Mouse (Mus musculus) ES-Bruce4 (cell line): Measurements from ENCODE around the gene Zfp148. TPM values are rescaled to one million over a fixed set of nuclear protein-coding genes. Genes with fewer than 3 reads are reported as not detected.
A peak's percentile ranks its signal among the peaks of the same experiment; 100 is the strongest.

Source experiments
- H3K27ac ChIP-seq: 2 replicates; pipeline ENCODE4 v1.5.1; 2012; ENCODE audit warnings: low read length, inconsistent platforms; ENCODE audit not compliant: insufficient read depth
- H3K27me3 ChIP-seq: 2 replicates; pipeline ENCODE4 v1.6.1; 2012; ENCODE audit warnings: mild to moderate bottlenecking, low read length, inconsistent platforms; ENCODE audit not compliant: control insufficient read depth, poor library complexity, insufficient read depth, severe bottlenecking
- H3K36me3 ChIP-seq: 2 replicates; pipeline ENCODE4 v1.6.1; 2012; ENCODE audit warnings: inconsistent platforms, mild to moderate bottlenecking, low read length, moderate library complexity; ENCODE audit not compliant: control insufficient read depth, poor library complexity, insufficient read depth, severe bottlenecking
- H3K4me1 ChIP-seq: one replicate; pipeline ENCODE4 v1.8.1; 2011; ENCODE audit warnings: low read length; ENCODE audit not compliant: control insufficient read depth, insufficient read depth
- H3K4me3 ChIP-seq: 2 replicates; pipeline ENCODE4 v1.5.1; 2011; ENCODE audit warnings: low read depth, mild to moderate bottlenecking, low read length
- H3K9ac ChIP-seq: 2 replicates; pipeline ENCODE4 v1.6.1; 2012; ENCODE audit warnings: low read depth, mild to moderate bottlenecking, inconsistent platforms; ENCODE audit not compliant: poor library complexity, severe bottlenecking
- H3K9me3 ChIP-seq: replicated peaks from 2 replicates; pipeline ENCODE4 v1.6.1; 2012; ENCODE audit warnings: mild to moderate bottlenecking, low read length, inconsistent platforms; ENCODE audit not compliant: control insufficient read depth, poor library complexity, insufficient read depth, severe bottlenecking
- CTCF ChIP-seq: IDR thresholded peaks from one replicate; pipeline ENCODE4 v1.8.1; 2011; ENCODE audit warnings: low read depth, low read length
- EP300 ChIP-seq: IDR thresholded peaks from 2 replicates; pipeline ENCODE4 v1.6.1; 2011; ENCODE audit warnings: low read depth, low read length; ENCODE audit not compliant: insufficient read depth
- POLR2A ChIP-seq: IDR thresholded peaks from one replicate; pipeline ENCODE4 v1.8.1; 2011; ENCODE audit warnings: low read length; ENCODE audit not compliant: insufficient read depth
- polyA plus RNA-seq: library from polyadenylated mRNA; stranded (reverse); fragments of >200 nt; gene quantifications from 2 replicates; pipeline ENCODE4 v1.2.4, GENCODE M21; 2011; ENCODE audit warnings: low read depth; ENCODE audit not compliant: missing spikeins, insufficient read depth, insufficient read length

The Zfp148 gene
- polyA plus RNA-seq, 1 experiment, result 48.1 TPM

- no peak overlapping the region for H3K9ac ChIP-seq
- no peaks in the 10 kb centered on the region for H3K36me3 ChIP-seq
- H3K4me1 ChIP-seq, result no peaks in the 10 kb centered on the region
- H3K27ac ChIP-seq, result no peak overlapping the region
- no peaks in the 10 kb centered on the region for H3K27me3 ChIP-seq
- TF ChIP-seq EP300, result no peak
- TF ChIP-seq POLR2A, result no peak
- TF ChIP-seq CTCF, result no peak
- no peak overlapping the region for H3K4me3 ChIP-seq
- no peaks in the 10 kb centered on the region for H3K9me3 ChIP-seq
Measured at GRCm38 (mm10) chr16:33529502-33530454, 149.1 kb downstream of the Zfp148 start.

DNA sequence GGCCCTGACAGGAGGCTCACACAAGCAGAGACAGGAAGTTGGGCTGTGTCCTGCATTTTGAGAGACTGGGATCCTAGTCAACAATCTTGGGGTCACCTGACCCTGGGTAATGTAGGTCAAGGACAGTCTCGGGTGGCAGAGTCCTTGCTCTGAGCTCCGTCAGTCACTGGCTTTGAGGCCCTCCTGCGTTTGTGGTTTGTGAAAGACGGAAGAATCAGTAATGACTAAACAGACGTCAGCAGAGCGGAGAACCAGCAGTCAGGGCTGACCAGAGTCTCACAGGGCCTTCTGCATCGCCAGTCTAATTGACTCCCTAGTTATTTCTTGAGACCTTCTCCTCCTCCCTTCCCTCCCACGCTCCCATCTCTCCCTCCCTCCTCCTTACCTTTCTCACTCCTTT, 150.5 kb downstream of the Zfp148 start:
- H3K9ac ChIP-seq, result no peak overlapping the region
- TF ChIP-seq EP300, result no peak
- no peak overlapping the region for H3K4me3 ChIP-seq
- no peaks in the 10 kb centered on the region for H3K4me1 ChIP-seq
- no peak overlapping the region for H3K27ac ChIP-seq
- H3K27me3 ChIP-seq, result no peaks in the 10 kb centered on the region
- H3K36me3 ChIP-seq, result no peaks in the 10 kb centered on the region
- no peaks in the 10 kb centered on the region for H3K9me3 ChIP-seq

DNA sequence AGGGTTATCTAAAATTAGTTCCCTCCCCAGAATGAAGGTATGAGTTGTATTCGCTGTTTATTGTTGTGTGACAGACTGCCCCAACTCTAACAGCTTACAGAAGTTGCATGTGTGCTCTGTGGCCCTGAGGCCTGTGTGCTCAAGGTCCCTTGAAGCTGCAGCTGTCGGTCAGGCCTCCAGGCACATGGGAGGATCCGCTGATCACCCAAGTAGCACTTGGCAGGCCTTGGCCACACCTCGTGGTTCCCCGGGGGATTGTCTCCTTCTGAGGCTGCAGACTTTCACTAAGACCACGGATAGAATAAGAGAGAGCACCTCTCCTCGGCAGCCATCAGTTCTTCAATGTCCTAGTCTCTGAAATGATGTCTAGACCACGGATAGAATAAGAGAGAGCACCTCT, 155.8 kb downstream of the Zfp148 start:
- Histone ChIP-seq H3K9ac (no peak overlapping the region), H3K27me3 (no peaks in the 10 kb centered on the region), H3K36me3 (no peaks in the 10 kb centered on the region), H3K27ac (no peak overlapping the region), H3K4me1 (no peaks in the 10 kb centered on the region), H3K4me3 (no peak overlapping the region), H3K9me3 (no peaks in the 10 kb centered on the region)
- TF ChIP-seq EP300 (no peak), CTCF (no peak), POLR2A (no peak)

GRCm38 (mm10) chr16:33537499-33538225, 157.0 kb downstream of the Zfp148 start:
- Histone ChIP-seq H3K27ac (no peak overlapping the region), H3K9me3 (no peaks in the 10 kb centered on the region), H3K36me3 (no peaks in the 10 kb centered on the region), H3K27me3 (no peaks in the 10 kb centered on the region), H3K4me1 (no peaks in the 10 kb centered on the region), H3K9ac (no peak overlapping the region), H3K4me3 (no peak overlapping the region)
- TF ChIP-seq CTCF (no peak), EP300 (no peak), POLR2A (no peak)

- Histone ChIP-seq H3K4me3 (no peak overlapping the region), H3K27me3 (no peaks in the 10 kb centered on the region), H3K36me3 (no peaks in the 10 kb centered on the region), H3K9me3 (no peaks in the 10 kb centered on the region; the same call in 1 of the 2 replicates), H3K9ac (no peak overlapping the region), H3K27ac (no peak overlapping the region), H3K4me1 (no peaks in the 10 kb centered on the region)
- TF ChIP-seq EP300, result no peak
- peak; percentile 6 for TF ChIP-seq CTCF
Measured at GRCm38 (mm10) chr16:33544346-33544745, 163.7 kb downstream of the Zfp148 start.

DNA sequence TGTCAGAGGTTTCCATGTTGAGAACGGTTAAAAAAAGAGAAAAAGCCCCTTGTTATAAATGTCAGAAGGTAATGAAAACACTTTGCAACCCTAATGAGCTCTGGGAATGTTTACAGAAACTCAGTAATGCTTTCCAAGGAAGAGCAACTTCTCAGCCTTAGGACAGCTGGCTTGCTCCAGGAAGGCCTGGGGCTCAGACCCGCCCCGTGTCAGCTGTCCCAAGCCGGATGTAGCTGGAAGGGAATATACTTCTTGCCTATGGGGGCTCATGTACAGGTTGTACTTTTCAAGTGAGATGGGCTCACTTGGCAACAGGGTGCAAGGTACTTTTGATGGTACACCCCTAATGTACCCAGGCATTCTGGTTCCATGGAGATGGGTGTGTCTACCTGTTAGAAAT, 164.9 kb downstream of the Zfp148 start:
- Histone ChIP-seq H3K9ac (no peak overlapping the region), H3K9me3 (no peaks in the 10 kb centered on the region; the same call in 1 of the 2 replicates), H3K36me3 (no peaks in the 10 kb centered on the region), H3K4me3 (no peak overlapping the region), H3K4me1 (no peaks in the 10 kb centered on the region), H3K27me3 (no peaks in the 10 kb centered on the region), H3K27ac (no peak overlapping the region)
- no peak for TF ChIP-seq CTCF
- no peak for TF ChIP-seq POLR2A
- TF ChIP-seq EP300, result no peak
